Mouse (Mus musculus) bone marrow macrophage, adult 2 months (primary cell): Measurements from ENCODE around the gene Colgalt1.

ENCODE experiments used
- CTCF ChIP-seq: IDR thresholded peaks from 2 replicates; pipeline ENCODE4 v1.5.1; 2012; ENCODE audit warnings: low read depth, mild to moderate bottlenecking, low read length, moderate library complexity
- POLR2A ChIP-seq: IDR thresholded peaks from 2 replicates; pipeline ENCODE4 v1.6.1; 2012; ENCODE audit warnings: mild to moderate bottlenecking, low read depth, low read length, borderline replicate concordance

GRCm38 (mm10) chr8:71601939-71602665 is 8.7 kb upstream of the Colgalt1 start:
- TF ChIP-seq CTCF = no peak
- TF ChIP-seq POLR2A = no peak
